Mouse (Mus musculus) B cell, adult 2 months (primary cell): ENCODE data around the gene Snx9.
A peak's percentile ranks its signal among the peaks of the same experiment; 100 is the strongest.

Experiments
- DNase-seq, 2 experiments: peaks; one replicate each; pipeline ENCODE4 v3.0.0; 2022

Snx9 gene

DNA sequence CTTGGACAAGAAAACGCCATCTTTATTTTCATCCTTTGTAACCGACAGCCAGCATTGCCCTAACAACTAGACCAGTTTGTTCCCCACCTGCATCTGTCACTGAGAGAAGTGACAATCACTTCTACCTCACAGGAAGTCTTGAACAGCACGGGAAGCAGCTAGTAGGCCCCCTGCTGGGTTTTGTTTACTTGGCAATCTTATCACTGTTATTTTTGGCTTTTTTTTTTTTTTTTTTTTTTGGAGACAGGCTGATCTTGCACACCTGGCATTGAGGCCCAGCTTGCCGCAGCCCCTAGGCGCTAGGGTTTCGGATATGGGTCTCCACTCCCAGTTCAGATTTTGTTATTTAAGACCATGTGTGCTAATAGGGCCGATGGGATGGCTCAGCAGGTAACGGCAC, 132.4 kb downstream of the Snx9 start:
- peak in 1 of 2 experiments; percentile 12 for DNase-seq

DNA sequence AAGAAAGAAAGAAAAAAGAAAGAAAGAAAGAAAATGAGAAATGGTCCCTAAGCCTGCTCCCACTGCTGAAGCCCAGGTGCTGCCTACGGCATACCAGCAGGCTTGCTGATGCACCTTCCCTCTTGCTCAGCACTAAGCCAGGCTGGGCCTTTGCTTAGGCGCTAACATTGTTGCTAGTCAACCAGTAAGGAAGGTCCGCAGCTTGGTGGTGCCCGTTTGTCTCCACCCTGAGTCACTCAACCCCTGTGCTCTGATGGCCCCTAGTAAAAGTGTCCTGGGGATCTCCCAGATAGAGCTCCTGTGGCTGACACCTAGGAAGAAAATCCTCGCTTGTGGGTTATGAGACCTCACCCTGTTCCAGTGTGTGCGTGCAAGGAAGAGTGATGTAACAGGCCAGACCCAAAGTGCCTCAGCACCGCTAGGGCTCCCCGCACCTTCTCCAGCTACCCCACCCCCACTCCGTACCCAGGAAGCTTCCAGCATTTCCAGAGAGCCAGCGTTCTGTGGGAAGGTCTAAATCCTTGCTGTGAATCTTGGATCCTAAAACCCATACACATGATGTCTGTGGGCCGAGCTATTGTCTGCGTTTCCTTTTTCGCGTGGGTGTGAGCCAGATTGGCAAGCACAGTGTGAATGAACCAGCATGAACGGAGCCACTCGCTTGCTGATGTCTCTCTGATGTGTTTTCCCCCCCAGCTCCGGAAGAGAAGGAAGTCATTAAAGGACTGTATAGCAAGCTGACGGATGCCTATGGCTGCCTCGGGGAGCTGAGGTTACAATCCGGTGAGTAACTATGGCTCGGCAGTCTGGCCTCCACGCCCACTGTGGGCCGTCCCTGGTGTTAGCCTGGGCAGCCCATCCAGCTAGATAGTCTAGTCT, 134.2 kb downstream of the Snx9 start:
- peak; percentile 58 to 59 for DNase-seq

DNA sequence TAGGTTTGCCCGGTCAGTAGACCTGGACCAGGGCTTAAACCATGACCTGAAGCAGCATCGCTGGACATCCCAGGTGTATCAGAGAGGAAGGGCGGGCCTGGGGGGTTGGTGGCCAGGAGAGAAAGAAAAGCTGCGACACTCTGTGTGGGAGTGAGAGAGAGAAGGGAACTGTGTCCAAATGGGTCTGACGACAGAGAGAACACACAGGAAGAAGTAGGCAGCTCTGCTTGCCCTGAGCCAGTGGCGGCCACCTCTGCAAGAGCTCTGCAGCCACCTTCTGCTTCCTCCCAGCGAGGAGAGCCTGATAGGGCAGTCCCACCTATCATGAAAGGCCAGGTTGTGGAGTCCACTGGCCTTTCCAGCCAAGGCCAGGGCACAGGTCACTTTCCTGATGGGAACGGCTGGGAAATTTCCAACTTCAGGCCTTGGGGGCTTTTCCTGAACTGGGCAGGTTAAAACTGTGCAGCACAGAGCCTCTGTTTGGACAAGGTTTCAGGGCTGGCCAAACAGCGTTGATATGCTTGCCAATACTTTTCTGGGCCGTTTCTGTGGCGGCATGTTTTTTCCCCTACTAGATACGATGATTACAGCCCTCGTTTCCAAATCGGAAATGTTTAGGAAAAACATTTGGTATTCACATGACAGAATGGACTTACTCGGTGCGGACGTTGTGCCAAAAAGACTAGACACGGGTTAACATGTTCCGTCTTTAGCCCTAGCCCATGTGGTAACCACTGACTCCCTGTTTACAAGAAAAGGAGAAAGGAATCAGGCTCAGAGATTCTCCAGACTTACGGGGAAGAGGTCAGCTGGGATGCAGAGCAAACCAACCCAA, 135.3 kb downstream of the Snx9 start:
- peak; percentile 16 to 27 for DNase-seq

DNA sequence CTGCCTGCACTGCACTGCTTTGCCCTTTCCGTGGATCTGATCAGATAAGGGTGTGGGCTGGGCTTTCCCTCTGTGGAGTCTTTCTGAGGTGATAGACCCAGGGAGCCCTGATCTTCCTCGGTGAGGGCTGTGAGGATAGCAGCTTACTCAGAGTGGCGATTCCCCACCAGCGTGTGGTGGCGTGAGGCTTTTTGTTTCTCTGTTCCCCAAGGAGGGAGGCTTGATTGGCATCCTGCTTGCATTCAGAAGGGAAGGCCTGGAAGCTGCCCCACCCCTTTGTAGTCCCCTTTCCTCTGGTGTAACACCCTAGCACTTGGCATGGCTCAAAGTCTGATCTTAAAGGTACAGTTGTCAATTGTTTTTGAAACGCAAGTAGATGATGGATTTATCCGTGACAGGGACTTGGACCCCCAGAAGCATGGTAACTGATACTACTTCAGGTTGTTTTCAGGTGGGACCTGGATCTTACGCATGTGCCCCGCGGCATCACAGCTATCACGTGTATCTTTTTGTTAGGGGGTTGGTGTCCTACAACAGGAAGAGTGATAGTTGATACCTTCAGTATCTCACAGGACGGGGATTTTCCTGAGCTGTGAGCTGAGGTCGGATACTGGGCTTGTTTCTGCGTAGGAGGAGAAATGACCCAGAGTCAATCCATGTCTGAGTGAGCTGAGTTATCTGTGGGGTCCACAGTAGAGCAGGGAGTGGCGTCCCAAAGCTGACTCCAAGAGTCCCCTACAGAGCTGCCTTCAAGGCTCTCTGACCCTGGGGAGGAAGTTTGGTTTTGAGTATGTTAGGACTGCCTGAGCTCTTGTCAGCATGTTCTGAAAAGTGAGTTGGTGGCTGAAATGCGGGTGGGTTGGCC, 136.2 kb downstream of the Snx9 start:
- no peak for DNase-seq

DNA sequence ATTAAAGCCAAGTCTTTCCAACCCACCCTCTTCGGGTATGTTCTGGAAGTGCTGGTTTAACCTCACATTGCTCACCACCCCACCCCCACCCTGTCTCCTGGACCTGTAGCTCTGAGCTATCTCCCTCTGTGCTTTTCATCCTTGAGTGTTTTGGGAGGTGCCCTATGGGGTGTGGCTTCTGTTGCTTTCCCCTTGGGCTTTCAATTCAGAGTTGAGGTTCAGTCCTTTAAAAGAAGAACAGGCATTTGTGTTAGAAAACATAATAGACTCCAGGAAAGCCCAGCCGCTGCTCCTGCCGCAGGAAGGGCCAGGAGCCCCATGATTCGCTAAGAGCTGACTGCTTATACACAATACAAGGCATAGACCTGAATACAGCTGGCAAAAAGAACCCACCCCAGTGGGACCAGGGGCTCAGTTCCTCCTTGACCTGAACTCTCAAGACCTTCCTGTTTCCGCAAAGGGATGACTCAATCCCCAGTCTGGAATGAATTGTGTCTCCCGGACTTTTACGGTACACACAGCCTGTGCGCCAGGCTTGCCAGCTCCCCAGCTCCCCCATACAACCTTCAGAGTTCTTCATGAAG, 136.9 kb downstream of the Snx9 start:
- DNase-seq = no peak

DNA sequence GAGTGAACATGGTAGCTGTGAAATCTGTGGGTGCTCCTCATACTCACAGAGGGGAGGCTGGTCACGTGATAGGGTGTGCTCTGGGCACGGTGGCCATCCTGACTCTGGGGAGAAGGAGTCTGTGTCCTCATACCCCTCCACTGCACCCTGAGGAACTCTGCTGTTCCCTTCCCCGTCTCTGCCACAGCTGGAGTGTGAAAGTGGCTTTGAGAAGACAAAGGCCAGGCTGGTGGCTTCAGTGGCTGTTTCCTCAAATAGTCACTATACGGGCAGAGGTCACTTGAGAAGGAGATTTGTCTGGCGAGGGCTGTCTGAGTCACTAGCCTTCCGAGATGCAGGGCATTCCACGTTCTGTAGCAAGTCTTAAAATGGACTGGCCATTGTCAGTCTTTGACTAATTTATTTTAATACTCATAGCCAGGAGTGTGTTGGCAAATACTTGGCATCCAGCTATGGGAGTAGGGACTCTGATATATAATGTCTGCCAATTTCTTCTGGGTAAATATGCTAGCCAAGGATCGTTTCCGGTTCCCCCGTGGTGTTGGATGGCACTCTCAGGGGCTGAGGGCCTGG, 137.5 kb downstream of the Snx9 start:
- no peak for DNase-seq

DNA sequence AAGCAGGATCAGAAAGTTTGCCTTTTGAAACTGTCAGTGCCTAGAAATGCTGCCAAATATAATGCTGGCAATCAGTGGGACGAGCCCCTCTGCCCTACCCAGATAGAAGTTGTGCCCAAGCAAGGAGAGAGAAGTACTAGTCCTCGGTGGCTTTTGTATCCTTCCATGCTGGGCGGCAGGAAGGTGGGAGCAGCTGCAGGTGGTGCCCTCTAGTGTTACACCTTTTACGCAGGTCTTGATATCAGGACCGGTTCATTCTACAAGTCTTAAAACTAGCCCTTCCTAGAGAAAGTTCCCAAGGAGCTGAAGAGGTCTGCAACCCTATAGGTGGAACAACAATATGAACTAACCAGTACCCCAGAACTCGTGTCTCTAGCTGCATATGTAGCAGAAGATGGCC, 139.7 kb downstream of the Snx9 start:
- peak; percentile 14 to 29 for DNase-seq
